Mouse (Mus musculus): ENCODE data around the gene Lrrc26. TPM values are rescaled to one million over a fixed set of nuclear protein-coding genes. Genes with fewer than 3 reads are reported as not detected.
A peak's percentile ranks its signal among the peaks of the same experiment; 100 is the strongest.

Lrrc26 gene
- polyA plus RNA-seq, 1 experiment from 2014 or later, result not detected

DNA sequence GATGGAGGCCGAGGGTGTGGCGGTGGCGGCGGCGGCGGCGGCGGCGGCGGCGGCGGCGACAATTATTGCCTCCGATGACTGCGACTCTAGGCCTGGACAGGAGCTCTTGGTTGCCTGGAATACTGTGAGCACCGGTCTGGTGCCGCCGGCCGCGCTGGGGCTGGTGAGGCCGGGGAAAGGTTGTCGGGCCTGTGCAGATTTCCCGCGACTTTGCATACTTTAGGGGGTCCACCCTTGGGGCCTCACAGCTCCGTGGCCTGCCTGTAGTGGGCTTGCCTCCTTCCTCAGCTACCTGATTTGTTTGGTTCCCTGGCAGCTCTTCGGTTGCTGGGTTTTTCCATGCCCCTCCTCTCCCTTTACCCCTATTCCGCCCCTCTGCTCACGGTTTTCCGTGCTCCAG, 17.2 kb upstream of the Lrrc26 start:
- Histone ChIP-seq H3K27me3 (ENCODE audit: insufficient read depth, poor library complexity, severe bottlenecking) (no peaks in the 10 kb centered on the region), H3K27ac (peak overlapping the region; percentile 92), H3K4me3 (peak overlapping the region; percentile 91), H3K36me3 (peaks cover 79% of the 10 kb centered on the region), H3K9me3 (no peaks in the 10 kb centered on the region), H3K4me1 (peaks cover 26% of the 10 kb centered on the region)
- DNase-seq (ENCODE audit: low spot score), result no peak
- under 1% methylated on average over 29 of the region's 29 CpGs for WGBS

DNA sequence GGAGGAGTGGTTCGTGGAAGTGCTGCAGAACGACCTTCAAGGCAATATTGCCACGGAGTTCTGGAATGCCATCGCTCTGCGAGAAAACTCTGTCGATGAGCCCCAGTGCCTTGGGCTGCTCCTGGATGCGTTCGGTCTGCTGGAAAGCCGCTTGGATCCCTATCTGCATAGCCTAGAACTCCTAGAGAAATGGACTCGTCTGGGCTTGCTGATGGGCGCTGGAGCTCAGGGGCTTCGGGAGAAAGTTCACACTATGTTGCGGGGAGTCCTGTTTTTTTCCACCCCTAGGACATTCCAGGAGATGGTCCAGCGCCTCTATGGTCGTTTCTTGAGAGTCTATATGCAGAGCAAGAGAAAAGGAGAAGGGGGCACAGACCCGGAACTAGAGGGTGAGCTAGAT, 16.7 kb upstream of the Lrrc26 start:
- H3K27ac ChIP-seq, result peak overlapping the region; percentile 92
- DNase-seq (ENCODE audit: low spot score), result no peak
- peak overlapping the region; percentile 91 for H3K4me3 ChIP-seq
- no peaks in the 10 kb centered on the region for H3K27me3 ChIP-seq (ENCODE audit: insufficient read depth, poor library complexity, severe bottlenecking)
- H3K36me3 ChIP-seq, result peaks cover 80% of the 10 kb centered on the region
- H3K9me3 ChIP-seq, result no peaks in the 10 kb centered on the region
- WGBS, result 27% methylated on average over 16 of the region's 16 CpGs
- H3K4me1 ChIP-seq, result peaks cover 26% of the 10 kb centered on the region

DNA sequence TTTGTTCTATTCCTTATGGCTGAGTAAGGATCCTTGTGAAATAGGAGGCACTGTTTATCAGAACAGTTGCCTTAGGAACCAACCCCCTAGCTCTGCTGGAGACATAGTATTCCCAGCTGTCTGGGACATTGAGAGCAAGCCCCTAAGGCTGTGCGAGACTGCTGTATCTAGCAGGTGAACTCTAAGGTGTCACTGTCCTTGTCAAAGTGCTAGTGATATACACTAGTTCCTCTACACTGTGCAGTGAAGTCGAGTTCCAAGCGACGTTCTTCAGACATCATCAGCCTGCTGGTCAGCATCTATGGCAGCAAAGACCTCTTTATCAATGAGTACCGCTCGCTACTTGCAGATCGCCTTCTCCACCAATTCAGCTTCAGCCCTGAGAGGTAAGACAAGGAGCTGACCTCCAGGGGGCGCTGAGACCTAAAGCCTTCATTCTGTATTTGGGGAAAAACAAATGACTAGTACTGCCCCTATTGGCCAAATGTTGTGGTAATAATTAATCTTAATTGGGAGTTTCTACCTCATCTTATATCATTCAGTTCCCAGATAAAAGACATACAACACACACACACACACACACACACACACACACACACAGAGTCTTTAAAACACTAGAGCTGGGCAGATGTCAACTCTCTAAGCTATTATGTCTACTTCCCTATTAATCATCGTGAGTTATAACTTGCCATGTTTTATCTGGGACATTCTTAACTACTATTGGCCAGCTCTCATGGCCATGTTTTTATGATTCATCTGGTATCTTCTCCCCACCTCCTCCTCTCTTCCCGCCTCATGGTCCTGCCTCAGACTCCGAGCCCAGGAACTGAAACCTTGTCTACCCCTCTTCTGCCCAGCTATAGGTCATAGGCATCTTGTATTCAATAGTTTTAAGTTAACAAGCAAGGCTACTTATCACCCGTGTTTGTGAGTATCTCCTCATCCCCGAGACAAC, 10.5 kb upstream of the Lrrc26 start:
- DNase-seq (ENCODE audit: low spot score), result no peak
- H3K9me3 ChIP-seq, result no peaks in the 10 kb centered on the region
- H3K27ac ChIP-seq, result no peak overlapping the region
- whole genome bisulfite sequencing, result 59% methylated on average over 13 of the region's 13 CpGs
- no peak overlapping the region for H3K4me3 ChIP-seq
- peaks cover 97% of the 10 kb centered on the region for H3K36me3 ChIP-seq
- H3K4me1 ChIP-seq, result no peaks in the 10 kb centered on the region
- no peaks in the 10 kb centered on the region for H3K27me3 ChIP-seq (ENCODE audit: insufficient read depth, poor library complexity, severe bottlenecking)

DNA sequence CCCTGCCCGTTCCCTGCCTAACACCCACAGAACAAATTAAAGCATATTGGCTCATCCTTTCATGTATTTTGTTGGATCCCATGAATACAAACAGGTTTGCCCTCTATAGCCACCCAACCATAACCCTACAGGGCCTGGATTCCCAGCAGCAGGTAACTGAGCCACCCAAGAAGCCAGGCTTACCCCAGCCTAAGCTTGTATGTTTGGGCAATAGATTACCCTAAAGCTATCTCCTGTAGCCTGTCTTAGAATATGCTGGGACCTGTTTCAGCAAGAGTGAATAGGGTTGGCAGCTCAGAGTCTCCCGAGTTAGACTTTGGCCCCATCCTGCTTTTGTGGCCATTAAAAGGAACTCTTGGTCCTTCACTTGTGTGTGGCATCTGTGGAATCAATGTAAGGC, 4.2 kb upstream of the Lrrc26 start:
- H3K9me3 ChIP-seq, result no peaks in the 10 kb centered on the region
- peaks cover 49% of the 10 kb centered on the region for H3K27me3 ChIP-seq (ENCODE audit: insufficient read depth, poor library complexity, severe bottlenecking)
- WGBS, result 89% methylated on average over 2 of the region's 2 CpGs
- H3K36me3 ChIP-seq, result peaks cover 55% of the 10 kb centered on the region
- DNase-seq (ENCODE audit: low spot score), result no peak
- no peak overlapping the region for H3K27ac ChIP-seq
- H3K4me3 ChIP-seq, result no peak overlapping the region
- H3K4me1 ChIP-seq, result peaks cover 9% of the 10 kb centered on the region

DNA sequence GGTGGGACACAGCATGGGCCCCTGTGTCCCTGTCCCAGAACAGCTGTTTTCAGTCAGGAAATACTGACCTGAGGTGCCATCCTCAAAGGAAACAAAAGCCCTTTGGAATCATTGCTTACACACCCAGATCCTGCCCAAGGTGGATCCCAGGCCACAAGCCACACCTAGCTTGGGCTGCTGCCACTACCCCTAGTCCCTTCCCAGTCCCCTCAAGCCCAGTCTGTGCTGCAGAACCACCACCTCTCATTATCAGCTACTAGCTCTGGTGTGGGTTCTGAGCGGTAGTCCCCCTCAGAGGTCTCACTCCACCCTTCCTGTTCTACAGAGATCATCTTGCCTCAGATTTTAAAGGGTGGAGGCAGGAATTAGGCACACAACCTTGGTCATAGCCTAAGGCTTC, 3.4 kb upstream of the Lrrc26 start:
- Histone ChIP-seq H3K27me3 (ENCODE audit: insufficient read depth, poor library complexity, severe bottlenecking) (peaks cover 56% of the 10 kb centered on the region), H3K4me3 (no peak overlapping the region), H3K36me3 (peaks cover 48% of the 10 kb centered on the region), H3K4me1 (peaks cover 16% of the 10 kb centered on the region), H3K9me3 (no peaks in the 10 kb centered on the region), H3K27ac (no peak overlapping the region)
- WGBS, result 55% methylated on average over 1 of the region's 1 CpGs
- DNase-seq (ENCODE audit: low spot score), result no peak

DNA sequence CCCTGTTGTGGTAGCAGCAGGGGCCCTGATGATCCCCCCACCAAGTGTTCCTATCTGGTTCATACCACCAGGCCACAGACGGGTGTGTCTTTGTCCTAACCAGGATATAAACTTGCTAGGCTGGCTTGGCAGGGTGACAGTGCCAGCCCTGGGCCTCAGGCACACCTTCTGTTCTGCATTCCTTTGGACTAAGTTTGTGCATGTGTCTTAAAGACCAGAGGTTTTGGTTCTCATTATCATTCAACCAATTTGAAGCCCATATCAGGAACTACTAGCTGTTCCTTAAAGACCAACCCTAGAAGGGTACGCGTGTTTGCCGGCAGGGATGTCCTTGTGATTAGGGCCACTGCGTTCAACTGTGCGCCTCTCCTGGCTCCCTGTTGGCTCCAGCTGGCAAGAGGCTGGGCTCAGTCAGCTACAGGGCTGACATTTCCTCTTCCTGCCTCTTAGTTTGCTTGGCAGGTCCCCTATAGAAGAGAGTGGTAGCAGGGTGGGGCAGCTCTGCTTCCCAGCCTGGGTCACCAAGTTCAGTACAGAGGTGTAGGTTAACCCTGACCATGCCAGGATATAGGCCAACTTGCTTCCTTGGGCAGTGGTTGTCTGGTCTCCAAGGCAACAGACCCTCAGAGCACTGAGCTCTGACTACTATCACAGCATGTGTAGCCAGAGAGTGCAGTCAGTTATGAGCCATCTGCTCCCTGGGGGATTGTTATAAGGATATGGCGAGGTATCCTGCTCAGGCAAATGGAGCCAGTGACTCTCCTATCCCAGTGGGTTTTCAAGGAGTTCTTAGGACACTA, 2.7 kb upstream of the Lrrc26 start:
- Histone ChIP-seq H3K27me3 (ENCODE audit: insufficient read depth, poor library complexity, severe bottlenecking) (peaks cover 64% of the 10 kb centered on the region), H3K4me3 (no peak overlapping the region), H3K4me1 (peaks cover 21% of the 10 kb centered on the region), H3K27ac (no peak overlapping the region), H3K9me3 (no peaks in the 10 kb centered on the region), H3K36me3 (peaks cover 43% of the 10 kb centered on the region)
- no peak for DNase-seq (ENCODE audit: low spot score)
- 51% methylated on average over 7 of the region's 7 CpGs for WGBS

DNA sequence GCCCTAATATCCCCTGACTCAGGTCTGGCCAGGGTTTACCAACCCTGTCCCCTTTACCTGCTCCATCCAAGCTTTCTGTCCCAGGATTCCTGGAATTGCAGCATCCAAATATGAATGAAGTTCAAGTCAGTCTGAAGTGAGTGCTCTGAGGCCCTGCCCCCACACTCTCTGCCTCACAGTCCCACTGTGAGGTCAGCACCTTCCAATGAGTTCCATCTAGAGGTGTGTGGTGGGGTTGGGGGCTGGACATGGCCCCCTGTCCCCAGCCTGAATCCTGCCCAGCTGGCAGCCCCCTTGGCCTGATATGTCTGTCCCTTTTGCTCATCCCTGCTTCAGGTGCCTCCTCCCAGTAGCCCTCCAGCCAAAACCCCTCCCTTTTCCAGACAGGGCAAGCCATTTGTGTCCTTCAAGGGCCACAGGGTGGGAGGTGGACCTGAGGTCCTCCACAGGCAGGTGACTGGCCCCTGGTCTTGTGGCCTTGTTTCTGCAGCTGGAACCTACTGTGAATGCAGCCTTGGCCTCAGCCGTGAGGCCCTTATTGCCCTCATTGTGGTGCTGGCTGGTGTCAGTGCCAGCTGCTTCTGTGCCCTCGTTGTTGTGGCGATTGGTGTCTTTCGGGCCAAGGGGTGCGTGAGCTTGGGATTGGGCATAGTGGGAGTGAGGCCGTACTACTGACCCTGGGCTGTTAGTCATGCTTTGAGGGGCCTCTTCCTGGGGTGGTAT, 1.6 kb upstream of the Lrrc26 start, which contains the start of gene Tmem210:
Tmem210 (plus strand) TSS at position 219 of the 723 bp plus-strand sequence.
- peaks cover 32% of the 10 kb centered on the region for H3K36me3 ChIP-seq
- no peak within 1 kb of the TSS for H3K4me3 ChIP-seq
- no peak for DNase-seq (ENCODE audit: low spot score)
- peaks cover 28% of the 10 kb centered on the region for H3K4me1 ChIP-seq
- H3K27me3 ChIP-seq (ENCODE audit: insufficient read depth, poor library complexity, severe bottlenecking), result peaks cover 74% of the 10 kb centered on the region
- no peaks in the 10 kb centered on the region for H3K9me3 ChIP-seq
- H3K27ac ChIP-seq, result no peak within 1 kb of the TSS
- whole genome bisulfite sequencing, result 84% methylated on average over 6 of the region's 6 CpGs

DNA sequence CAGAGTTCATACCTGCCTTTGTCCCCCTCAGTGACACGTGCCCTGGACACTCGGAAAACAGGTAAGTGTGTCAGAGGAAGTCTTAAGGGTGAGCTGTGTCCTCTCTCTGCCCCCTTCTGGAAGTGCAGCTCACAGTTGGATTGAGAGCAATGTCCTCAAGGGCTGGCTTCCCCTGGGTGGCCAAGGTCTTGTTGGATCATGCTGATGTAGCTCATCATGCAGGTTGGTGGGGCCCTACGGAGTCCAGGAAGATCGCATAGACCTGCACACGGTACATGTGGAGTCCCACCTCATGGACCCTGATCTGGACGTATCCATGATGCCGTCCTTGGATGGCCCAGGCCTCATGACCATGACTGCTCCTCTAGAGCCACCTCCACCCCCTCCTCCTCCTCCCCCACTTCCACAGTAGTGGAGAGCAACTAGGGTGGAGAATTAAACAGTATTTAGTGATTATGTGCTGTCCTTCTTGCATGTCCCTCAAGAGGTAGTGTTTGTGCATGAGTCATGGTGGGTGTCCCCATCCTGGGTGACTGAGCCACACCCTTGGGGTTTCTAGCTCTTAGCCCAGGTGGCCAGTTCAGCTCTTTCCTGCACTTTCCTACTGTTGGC, 875 bp upstream of the Lrrc26 start:
- 82% methylated on average over 7 of the region's 7 CpGs for WGBS
- Histone ChIP-seq H3K27ac (no peak overlapping the region), H3K36me3 (peaks cover 26% of the 10 kb centered on the region), H3K4me3 (no peak overlapping the region), H3K27me3 (ENCODE audit: insufficient read depth, poor library complexity, severe bottlenecking) (peaks cover 82% of the 10 kb centered on the region), H3K9me3 (no peaks in the 10 kb centered on the region), H3K4me1 (peaks cover 28% of the 10 kb centered on the region)
- DNase-seq (ENCODE audit: low spot score), result no peak

DNA sequence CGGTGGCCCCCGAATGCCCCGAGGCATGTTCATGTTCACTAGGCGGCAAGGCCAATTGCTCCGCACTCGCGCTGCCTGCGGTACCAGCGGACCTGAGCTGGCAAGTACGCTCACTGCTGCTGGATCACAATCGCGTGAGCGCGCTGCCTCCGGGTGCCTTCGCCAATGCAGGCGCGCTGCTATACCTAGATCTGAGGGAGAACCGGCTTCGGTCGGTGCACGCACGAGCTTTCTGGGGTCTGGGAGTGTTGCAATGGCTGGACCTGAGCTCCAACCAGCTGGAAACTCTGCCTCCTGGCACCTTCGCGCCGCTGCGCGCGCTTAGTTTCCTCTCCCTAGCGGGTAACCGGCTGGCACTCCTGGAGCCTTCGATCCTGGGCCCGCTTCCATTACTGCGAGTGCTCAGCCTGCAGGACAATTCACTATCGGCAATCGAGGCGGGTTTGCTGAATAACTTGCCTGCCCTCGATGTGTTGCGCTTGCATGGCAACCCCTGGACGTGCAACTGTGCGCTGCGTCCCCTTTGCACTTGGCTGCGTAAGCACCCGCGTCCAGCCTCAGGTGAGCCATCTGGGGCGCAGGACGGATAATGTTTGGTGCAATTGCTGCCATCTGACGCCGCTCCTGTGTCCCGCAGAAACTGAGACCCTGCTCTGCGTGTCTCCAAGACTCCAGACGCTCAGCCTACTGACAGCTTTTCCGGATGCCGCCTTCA, 543 bp downstream of the Lrrc26 start:
- peaks cover 28% of the 10 kb centered on the region for H3K4me1 ChIP-seq
- peak overlapping the region; percentile 36 for H3K4me3 ChIP-seq
- no peaks in the 10 kb centered on the region for H3K9me3 ChIP-seq
- H3K27me3 ChIP-seq (ENCODE audit: insufficient read depth, poor library complexity, severe bottlenecking), result peaks cover 96% of the 10 kb centered on the region
- no peak overlapping the region for H3K27ac ChIP-seq
- H3K36me3 ChIP-seq, result peaks cover 11% of the 10 kb centered on the region
- WGBS, result 3% methylated on average over 54 of the region's 54 CpGs
- no peak for DNase-seq (ENCODE audit: low spot score)

DNA sequence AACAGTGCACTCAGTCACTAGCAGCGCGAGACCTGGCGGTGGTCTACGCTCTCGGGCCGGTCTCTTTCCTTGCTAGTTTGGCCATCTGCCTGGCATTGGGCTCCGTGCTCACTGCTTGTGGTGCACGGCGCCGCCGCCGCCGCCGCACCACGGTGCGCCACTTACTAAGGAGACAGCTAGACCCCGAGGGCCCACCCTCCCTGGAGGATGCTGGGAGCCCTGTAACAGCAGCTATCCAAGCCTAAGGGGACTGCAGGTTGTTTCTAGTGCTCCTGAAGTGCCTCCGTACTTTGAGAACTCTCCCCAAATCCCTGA, 1.1 kb downstream of the Lrrc26 start:
- Histone ChIP-seq H3K27me3 (ENCODE audit: insufficient read depth, poor library complexity, severe bottlenecking) (peaks cover 100% of the 10 kb centered on the region), H3K36me3 (peaks cover 6% of the 10 kb centered on the region), H3K4me3 (peak overlapping the region; percentile 36), H3K27ac (no peak overlapping the region), H3K4me1 (peaks cover 28% of the 10 kb centered on the region), H3K9me3 (no peaks in the 10 kb centered on the region)
- under 1% methylated on average over 18 of the region's 18 CpGs for WGBS
- no peak for DNase-seq (ENCODE audit: low spot score)

DNA sequence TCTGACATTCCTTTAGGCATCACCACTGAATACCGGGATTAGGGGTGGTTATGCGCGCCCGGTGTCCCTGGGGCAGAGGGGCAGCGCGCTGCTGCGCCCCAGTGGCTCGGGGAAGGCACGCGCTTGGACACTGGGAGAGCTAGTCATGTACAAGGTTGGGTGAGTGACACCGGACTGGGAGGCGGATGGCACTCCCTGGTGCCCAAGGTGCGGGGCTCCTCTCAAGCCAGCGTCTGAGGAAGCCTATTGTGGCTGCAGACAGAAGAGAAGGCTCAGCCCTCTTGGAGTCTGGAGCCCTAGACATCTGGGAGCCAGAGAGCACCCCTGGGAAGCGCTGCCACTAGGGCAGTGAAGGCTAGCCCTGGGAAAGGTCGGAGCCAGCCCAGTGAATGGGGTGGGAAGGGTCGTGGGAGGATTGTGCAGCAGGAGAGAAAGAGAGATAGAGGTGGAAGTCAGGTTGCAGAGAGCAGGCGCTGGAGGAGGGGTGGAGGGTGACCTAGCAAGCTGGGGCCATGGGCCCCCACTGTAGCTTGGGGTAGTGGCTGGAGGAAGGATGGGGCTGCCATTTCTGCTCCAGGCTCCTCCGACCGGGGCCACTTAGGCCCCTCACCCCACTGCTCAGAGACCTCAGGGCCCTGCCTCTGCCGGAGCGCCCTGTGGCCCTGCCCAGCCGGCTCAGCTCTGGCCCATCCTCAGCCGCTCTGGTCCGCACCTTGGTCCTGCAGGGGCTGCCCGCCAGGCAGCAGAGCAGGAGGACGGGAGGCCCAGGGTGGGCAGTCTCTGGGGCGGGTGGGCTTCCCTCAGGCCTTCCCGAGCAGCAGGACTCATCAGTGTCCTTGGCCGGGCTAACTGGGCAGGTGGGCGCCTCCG, 1.7 kb downstream of the Lrrc26 start:
- Histone ChIP-seq H3K4me1 (peaks cover 28% of the 10 kb centered on the region), H3K27me3 (ENCODE audit: insufficient read depth, poor library complexity, severe bottlenecking) (peaks cover 100% of the 10 kb centered on the region), H3K9me3 (no peaks in the 10 kb centered on the region), H3K27ac (no peak overlapping the region), H3K36me3 (no peaks in the 10 kb centered on the region), H3K4me3 (peak overlapping the region; percentile 50)
- 8% methylated on average over 32 of the region's 32 CpGs for WGBS
- DNase-seq (ENCODE audit: low spot score), result no peak
